Comparison of ENCODE assay signal across 29 mouse cellular contexts in the genomic region with DNA sequence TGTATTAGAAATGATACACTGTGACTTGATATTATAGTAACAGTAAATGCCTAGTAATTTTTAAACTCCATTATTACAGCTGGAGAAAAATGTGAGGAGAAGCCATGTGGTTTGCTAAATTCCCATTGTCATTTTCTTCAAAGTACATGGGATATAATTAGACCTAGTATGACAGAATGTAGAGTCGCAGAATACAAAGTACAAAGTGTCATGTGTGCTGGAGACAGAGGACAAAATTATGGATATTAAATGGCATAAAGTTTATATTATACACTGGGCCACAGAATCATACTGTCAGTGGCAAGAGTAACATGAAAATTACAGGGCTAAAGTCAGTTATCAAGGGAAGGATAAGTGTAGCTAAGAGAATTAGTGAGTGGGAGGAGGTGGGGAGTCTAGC. TPM values are rescaled to one million over a fixed set of nuclear protein-coding genes. Genes with fewer than 3 reads are reported as not detected.
A peak's percentile ranks its signal among the peaks of the same experiment; 100 is the strongest.
DNase-seq lines count a peak whose midpoint lies in the region; ATAC-seq and TF ChIP-seq lines count a peak whose summit lies in the region.
"Had no signal": no experiment of that assay in that cellular context is flagged by ENCODE, and none has a peak within 500 bp of the region (broad histone marks: within the 10 kb centered on the region; RNA-seq: fewer than 3 reads in every experiment).

No protein-coding gene starts in this region.

- no peak overlapping the region for H3K9ac ChIP-seq in embryonic facial prominence, embryonic 14.5 days (ENCODE audit: low read depth, low read length)
- H3K9ac ChIP-seq in forebrain, embryonic 15.5 days (replicated peaks): no peak overlapping the region
- no peak overlapping the region for H3K9ac ChIP-seq in forebrain, embryonic 12.5 days
- H3K9ac ChIP-seq in forebrain, postnatal 0 days: no peak overlapping the region
- H3K9ac ChIP-seq in embryonic facial prominence, embryonic 15.5 days: no peak overlapping the region
- no peak overlapping the region for H3K9ac ChIP-seq in heart, embryonic 11.5 days (ENCODE audit: low read depth, low read length)
- H3K9ac ChIP-seq: embryonic facial prominence, embryonic 13.5 days had no signal

- no peaks in the 10 kb centered on the region for H3K9me3 ChIP-seq in embryonic facial prominence, embryonic 14.5 days (ENCODE audit: control insufficient read depth, low read length)
- H3K9me3 ChIP-seq in embryonic facial prominence, embryonic 10.5 days: no peaks in the 10 kb centered on the region
- H3K9me3 ChIP-seq in forebrain, embryonic 15.5 days: no peaks in the 10 kb centered on the region
- no peaks in the 10 kb centered on the region for H3K9me3 ChIP-seq in forebrain, embryonic 12.5 days
- no peaks in the 10 kb centered on the region for H3K9me3 ChIP-seq in forebrain, postnatal 0 days (ENCODE audit: low read length)
- H3K9me3 ChIP-seq in forebrain, embryonic 10.5 days: no peaks in the 10 kb centered on the region
- no peaks in the 10 kb centered on the region for H3K9me3 ChIP-seq in embryonic facial prominence, embryonic 15.5 days (replicated peaks)
- H3K9me3 ChIP-seq in heart, embryonic 11.5 days (replicated peaks; ENCODE audit: control insufficient read depth, low read length): no peaks in the 10 kb centered on the region
- H3K9me3 ChIP-seq: embryonic facial prominence, embryonic 13.5 days; G1E had no signal

- WGBS in embryonic facial prominence, embryonic 14.5 days: 69% methylated on average over 1 of the region's 1 CpGs
- WGBS in embryonic facial prominence, embryonic 10.5 days: 88% methylated on average over 1 of the region's 1 CpGs
- 69% methylated on average over 1 of the region's 1 CpGs for WGBS in forebrain, embryonic 15.5 days
- 82% methylated on average over 1 of the region's 1 CpGs for WGBS in forebrain, embryonic 12.5 days
- WGBS in forebrain, postnatal 0 days: 65% methylated on average over 1 of the region's 1 CpGs
- WGBS in forebrain, embryonic 10.5 days: 80% methylated on average over 1 of the region's 1 CpGs
- 53% methylated on average over 1 of the region's 1 CpGs for WGBS in embryonic facial prominence, embryonic 15.5 days
- WGBS in heart, embryonic 11.5 days (ENCODE audit: insufficient replicate concordance): 73% methylated on average over 1 of the region's 1 CpGs

- TF ChIP-seq CTCF in forebrain, postnatal 0 days (IDR thresholded peaks at IDR 0.05; ENCODE audit: low read depth): no peak

- ATAC-seq in embryonic facial prominence, embryonic 14.5 days (ENCODE audit: low read depth): peak; percentile 39; the same call in 1 of the 2 replicates
- peak; percentile 60; the same call in 1 of the 2 replicates for ATAC-seq in forebrain, embryonic 15.5 days (replicated peaks)
- ATAC-seq in forebrain, embryonic 12.5 days (ENCODE audit: low FRiP score): no peak
- ATAC-seq in forebrain, postnatal 0 days: peak; percentile 84
- 0 out of 2 replicates have a peak, but pooled peaks have one; percentile 34 for ATAC-seq in embryonic facial prominence, embryonic 15.5 days (ENCODE audit: insufficient number of reproducible peaks, low FRiP score, low TSS enrichment, low read depth)
- ATAC-seq in heart, embryonic 11.5 days (replicated peaks; ENCODE audit: insufficient number of reproducible peaks, low FRiP score, low TSS enrichment): no peak
- ATAC-seq: activated CD4-positive, CD25-positive, alpha-beta regulatory T cell, adult 4 months; CD4-positive, CD25-positive, alpha-beta regulatory T cell, adult 4 months; Patski had no signal

- H3K27ac ChIP-seq in embryonic facial prominence, embryonic 14.5 days (replicated peaks; ENCODE audit: low read depth, low read length): no peak overlapping the region
- H3K27ac ChIP-seq in embryonic facial prominence, embryonic 10.5 days (replicated peaks): no peak overlapping the region
- H3K27ac ChIP-seq in forebrain, embryonic 15.5 days (replicated peaks): no peak overlapping the region
- no peak overlapping the region for H3K27ac ChIP-seq in forebrain, embryonic 12.5 days
- no peak overlapping the region for H3K27ac ChIP-seq in forebrain, postnatal 0 days (ENCODE audit: low read depth, low read length)
- no peak overlapping the region for H3K27ac ChIP-seq in forebrain, embryonic 10.5 days
- H3K27ac ChIP-seq in embryonic facial prominence, embryonic 15.5 days (replicated peaks): no peak overlapping the region
- no peak overlapping the region for H3K27ac ChIP-seq in heart, embryonic 11.5 days (ENCODE audit: low read depth, low read length)
- H3K27ac ChIP-seq: embryonic facial prominence, embryonic 13.5 days; gastrocnemius, adult 2 months had no signal

- H3K4me1 ChIP-seq in embryonic facial prominence, embryonic 14.5 days (ENCODE audit: control insufficient read depth, insufficient read depth, low read length): no peaks in the 10 kb centered on the region
- no peaks in the 10 kb centered on the region for H3K4me1 ChIP-seq in embryonic facial prominence, embryonic 10.5 days
- no peaks in the 10 kb centered on the region for H3K4me1 ChIP-seq in forebrain, embryonic 15.5 days
- no peaks in the 10 kb centered on the region for H3K4me1 ChIP-seq in forebrain, embryonic 12.5 days
- no peaks in the 10 kb centered on the region for H3K4me1 ChIP-seq in forebrain, postnatal 0 days (ENCODE audit: insufficient read depth)
- no peaks in the 10 kb centered on the region for H3K4me1 ChIP-seq in forebrain, embryonic 10.5 days
- no peaks in the 10 kb centered on the region for H3K4me1 ChIP-seq in embryonic facial prominence, embryonic 15.5 days
- no peaks in the 10 kb centered on the region for H3K4me1 ChIP-seq in heart, embryonic 11.5 days (ENCODE audit: control insufficient read depth, insufficient read depth, low read length)
- H3K4me1 ChIP-seq: embryonic facial prominence, embryonic 13.5 days had no signal

- no peak overlapping the region for H3K4me3 ChIP-seq in embryonic facial prominence, embryonic 14.5 days (ENCODE audit: low read depth, low read length)
- no peak overlapping the region for H3K4me3 ChIP-seq in embryonic facial prominence, embryonic 10.5 days
- H3K4me3 ChIP-seq in forebrain, embryonic 15.5 days: no peak overlapping the region
- no peak overlapping the region for H3K4me3 ChIP-seq in forebrain, embryonic 12.5 days (replicated peaks)
- no peak overlapping the region for H3K4me3 ChIP-seq in forebrain, postnatal 0 days (ENCODE audit: low read depth, low read length)
- no peak overlapping the region for H3K4me3 ChIP-seq in forebrain, embryonic 10.5 days
- H3K4me3 ChIP-seq in embryonic facial prominence, embryonic 15.5 days (replicated peaks): no peak overlapping the region
- no peak overlapping the region for H3K4me3 ChIP-seq in heart, embryonic 11.5 days (ENCODE audit: low read depth, low read length)
- H3K4me3 ChIP-seq: embryonic facial prominence, embryonic 13.5 days; erythroblast, embryonic 14.5 days; gastrocnemius, adult 2 months had no signal

- no peaks in the 10 kb centered on the region for H3K27me3 ChIP-seq in embryonic facial prominence, embryonic 14.5 days (replicated peaks; ENCODE audit: control insufficient read depth, insufficient read depth, low read length)
- no peaks in the 10 kb centered on the region for H3K27me3 ChIP-seq in embryonic facial prominence, embryonic 10.5 days (replicated peaks; ENCODE audit: low read depth, poor library complexity, severe bottlenecking)
- H3K27me3 ChIP-seq in forebrain, embryonic 15.5 days: no peaks in the 10 kb centered on the region
- H3K27me3 ChIP-seq in forebrain, embryonic 12.5 days: no peaks in the 10 kb centered on the region
- no peaks in the 10 kb centered on the region for H3K27me3 ChIP-seq in forebrain, postnatal 0 days (ENCODE audit: insufficient read depth, low read length)
- H3K27me3 ChIP-seq in forebrain, embryonic 10.5 days (ENCODE audit: poor library complexity, severe bottlenecking): no peaks in the 10 kb centered on the region
- no peaks in the 10 kb centered on the region for H3K27me3 ChIP-seq in embryonic facial prominence, embryonic 15.5 days
- H3K27me3 ChIP-seq in heart, embryonic 11.5 days (ENCODE audit: control insufficient read depth, insufficient read depth, low read length): no peaks in the 10 kb centered on the region
- H3K27me3 ChIP-seq: CH12.LX; embryonic facial prominence, embryonic 13.5 days had no signal

- no peak for DNase-seq in embryonic facial prominence, embryonic 14.5 days (ENCODE audit: low spot score)
- no peak for DNase-seq in embryonic facial prominence, embryonic 10.5 days (ENCODE audit: low spot score)
- peak; percentile 1 for DNase-seq in forebrain, postnatal 0 days
- DNase-seq in forebrain, embryonic 10.5 days (ENCODE audit: extremely low spot score, low spot score): no peak
- DNase-seq: adrenal gland, adult 8-10 months; adrenal gland, postnatal 14 days; adrenal gland, postnatal 36 days; B cell, adult 2 months; cerebellum, adult 11-12 months; cerebellum, adult 2 months; cerebellum, adult 9-10 months; cerebellum, postnatal 10 days; cerebellum, postnatal 25 days; gastrocnemius, adult 2 months had no signal

- no peaks in the 10 kb centered on the region for H3K36me3 ChIP-seq in embryonic facial prominence, embryonic 14.5 days (ENCODE audit: control insufficient read depth, insufficient read depth, low read length)
- H3K36me3 ChIP-seq in embryonic facial prominence, embryonic 10.5 days (replicated peaks): no peaks in the 10 kb centered on the region
- no peaks in the 10 kb centered on the region for H3K36me3 ChIP-seq in forebrain, embryonic 15.5 days
- H3K36me3 ChIP-seq in forebrain, embryonic 12.5 days (replicated peaks): no peaks in the 10 kb centered on the region
- no peaks in the 10 kb centered on the region for H3K36me3 ChIP-seq in forebrain, postnatal 0 days (ENCODE audit: insufficient read depth)
- no peaks in the 10 kb centered on the region for H3K36me3 ChIP-seq in forebrain, embryonic 10.5 days (replicated peaks)
- H3K36me3 ChIP-seq in embryonic facial prominence, embryonic 15.5 days: no peaks in the 10 kb centered on the region
- H3K36me3 ChIP-seq in heart, embryonic 11.5 days (ENCODE audit: control insufficient read depth, insufficient read depth, low read length): no peaks in the 10 kb centered on the region
- H3K36me3 ChIP-seq: embryonic facial prominence, embryonic 13.5 days; G1E had no signal

- H3K4me2 ChIP-seq in embryonic facial prominence, embryonic 14.5 days (ENCODE audit: low read depth, low read length): no peak overlapping the region
- H3K4me2 ChIP-seq in forebrain, embryonic 15.5 days (replicated peaks): no peak overlapping the region
- H3K4me2 ChIP-seq in forebrain, embryonic 12.5 days: no peak overlapping the region
- H3K4me2 ChIP-seq in forebrain, postnatal 0 days (ENCODE audit: low read depth): no peak overlapping the region
- H3K4me2 ChIP-seq in embryonic facial prominence, embryonic 15.5 days (replicated peaks): no peak overlapping the region
- H3K4me2 ChIP-seq in heart, embryonic 11.5 days: no peak overlapping the region
- H3K4me2 ChIP-seq: embryonic facial prominence, embryonic 13.5 days had no signal

RNA-seq across cellular contexts. Expression of a gene that starts 24.7 kb away (rescaled TPM):
- not detected in 2 replicates for polyA plus RNA-seq in embryonic facial prominence, embryonic 14.5 days (2014; fragmentation: Nextera tagmentation; extraction: Ambion mirVana)
- not detected in 2 replicates for polyA plus RNA-seq in embryonic facial prominence, embryonic 10.5 days (2016; fragmentation: Nextera tagmentation; extraction: Ambion mirVana)
- polyA plus RNA-seq in forebrain, embryonic 15.5 days (2015; fragmentation: Nextera tagmentation; extraction: Ambion mirVana): not detected in 2 replicates
- polyA plus RNA-seq in forebrain, embryonic 12.5 days (2016; fragmentation: Nextera tagmentation; extraction: Ambion mirVana): not detected in 2 replicates
- not detected in 2 replicates for total RNA-seq in forebrain, postnatal 0 days (2014; rRNA removed)
- polyA plus RNA-seq in forebrain, postnatal 0 days (2015; fragmentation: Nextera tagmentation; extraction: Ambion mirVana): not detected in 2 replicates
- polyA plus RNA-seq in forebrain, embryonic 10.5 days (2016; fragmentation: Nextera tagmentation; extraction: Ambion mirVana): not detected in 2 replicates
- not detected in 2 replicates for polyA plus RNA-seq in embryonic facial prominence, embryonic 15.5 days (2015; fragmentation: Nextera tagmentation; extraction: Ambion mirVana)
- not detected in 2 replicates for polyA plus RNA-seq in heart, embryonic 11.5 days (2014; fragmentation: Nextera tagmentation; extraction: Ambion mirVana)
- total RNA-seq: adrenal gland, adult 18-20 months; adrenal gland, adult 8-10 months; adrenal gland, postnatal 14 days; adrenal gland, postnatal 36 days; CH12.LX; G1E had no signal
- polyA plus RNA-seq: activated CD4-positive, CD25-positive, alpha-beta regulatory T cell, adult 4 months; CD4-positive, CD25-positive, alpha-beta regulatory T cell, adult 4 months; cerebellum, adult 2 months; cortical plate, adult 2 months; embryonic facial prominence, embryonic 11.5 days; embryonic facial prominence, embryonic 13.5 days; erythroblast, embryonic 14.5 days; frontal cortex, adult 2 months; G1E; Patski had no signal

RNA-seq across cellular contexts. Expression of a gene that starts 30.3 kb away (rescaled TPM):
- polyA plus RNA-seq in embryonic facial prominence, embryonic 14.5 days (2014; fragmentation: Nextera tagmentation; extraction: Ambion mirVana): 25.6 and 29.2 TPM in 2 replicates
- polyA plus RNA-seq in embryonic facial prominence, embryonic 10.5 days (2016; fragmentation: Nextera tagmentation; extraction: Ambion mirVana): 23.6 and 25.8 TPM in 2 replicates
- 90.6 and 93.1 TPM in 2 replicates for polyA plus RNA-seq in forebrain, embryonic 15.5 days (2015; fragmentation: Nextera tagmentation; extraction: Ambion mirVana)
- polyA plus RNA-seq in forebrain, embryonic 12.5 days (2016; fragmentation: Nextera tagmentation; extraction: Ambion mirVana): 48.8 and 52.0 TPM in 2 replicates
- total RNA-seq in forebrain, postnatal 0 days (2014; rRNA removed): 49.7 and 71.9 TPM in 2 replicates
- 80.7 and 99.9 TPM in 2 replicates for polyA plus RNA-seq in forebrain, postnatal 0 days (2015; fragmentation: Nextera tagmentation; extraction: Ambion mirVana)
- 33.5 and 34.2 TPM in 2 replicates for polyA plus RNA-seq in forebrain, embryonic 10.5 days (2016; fragmentation: Nextera tagmentation; extraction: Ambion mirVana)
- polyA plus RNA-seq in embryonic facial prominence, embryonic 15.5 days (2015; fragmentation: Nextera tagmentation; extraction: Ambion mirVana): 37.0 and 38.9 TPM in 2 replicates
- 20.5 and 27.7 TPM in 2 replicates for polyA plus RNA-seq in heart, embryonic 11.5 days (2014; fragmentation: Nextera tagmentation; extraction: Ambion mirVana)
- total RNA-seq: CH12.LX had no signal
- polyA plus RNA-seq: CD4-positive, CD25-positive, alpha-beta regulatory T cell, adult 4 months; G1E had no signal

Comparison
In these comparisons a context has a peak if more than half of its experiments do, and no peak if none do; other contexts are left out.
1. ATAC-seq: peak in embryonic facial prominence, embryonic 14.5 days (single experiment), forebrain, embryonic 15.5 days (single experiment), forebrain, postnatal 0 days (single experiment) and embryonic facial prominence, embryonic 15.5 days (single experiment); none in forebrain, embryonic 12.5 days (single experiment) and heart, embryonic 11.5 days (single experiment).